Mouse (Mus musculus) layer of hippocampus, adult 9-10 months (tissue): ENCODE data around the gene Tmem126b.

Experiments
- DNase-seq: peaks from one replicate; pipeline ENCODE4 v3.0.0; 2022; ENCODE audit warnings: low spot score

The Tmem126b gene

GRCm38 (mm10) chr7:90475793-90476312, at the start of gene Tmem126b:
Gene Tmem126b, minus strand, starts transcription at chr7:90476001.
- DNase-seq: peak; percentile 95

- peak; percentile 50 for DNase-seq
These were observed 36.5 kb upstream of the Tmem126b start for GRCm38 (mm10) chr7:90512293-90512692.

GRCm38 (mm10) chr7:90508124-90508523, 32.3 kb upstream of the Tmem126b start:
- DNase-seq: no peak

GRCm38 (mm10) chr7:90482607-90483006, 6.8 kb upstream of the Tmem126b start:
- DNase-seq: no peak

- DNase-seq: no peak
These were observed 778 bp upstream of the Tmem126b start, which contains the start of gene Dlg2 for GRCm38 (mm10) chr7:90476313-90477245. Gene Dlg2, plus strand, starts transcription at chr7:90476672.

GRCm38 (mm10) chr7:90473511-90473910, 2.3 kb downstream of the Tmem126b start:
- no peak for DNase-seq

GRCm38 (mm10) chr7:90461441-90461840, 14.4 kb downstream of the Tmem126b start:
- no peak for DNase-seq

GRCm38 (mm10) chr7:90460930-90461329, 14.9 kb downstream of the Tmem126b start:
- DNase-seq: no peak

- DNase-seq: no peak
These were observed 15.5 kb downstream of the Tmem126b start for GRCm38 (mm10) chr7:90460330-90460729.

GRCm38 (mm10) chr7:90457517-90457916, 18.3 kb downstream of the Tmem126b start:
- DNase-seq: no peak

- DNase-seq: peak; percentile 54
These were observed 18.8 kb downstream of the Tmem126b start, which contains the start of gene Tmem126a for GRCm38 (mm10) chr7:90456845-90457468. Gene Tmem126a, minus strand, starts transcription at chr7:90457229.

GRCm38 (mm10) chr7:90456149-90456844, 19.5 kb downstream of the Tmem126b start:
- DNase-seq: no peak

GRCm38 (mm10) chr7:90444206-90444605, 31.6 kb downstream of the Tmem126b start:
- DNase-seq: no peak

GRCm38 (mm10) chr7:90443101-90444091, 32.4 kb downstream of the Tmem126b start:
- no peak for DNase-seq

GRCm38 (mm10) chr7:90442518-90443080, 33.2 kb downstream of the Tmem126b start, which contains the start of gene Crebzf:
Gene Crebzf, plus strand, starts transcription at chr7:90442729.
- peak; percentile 92 for DNase-seq

GRCm38 (mm10) chr7:90442070-90442469, 33.7 kb downstream of the Tmem126b start:
- no peak for DNase-seq

- DNase-seq: no peak
These were observed 35.8 kb downstream of the Tmem126b start for GRCm38 (mm10) chr7:90440044-90440443.

GRCm38 (mm10) chr7:90432221-90432620, 43.6 kb downstream of the Tmem126b start:
- DNase-seq: no peak

- DNase-seq: no peak
These were observed 48.8 kb downstream of the Tmem126b start for GRCm38 (mm10) chr7:90427006-90427405.
